Mouse (Mus musculus) C2C12 (cell line): ENCODE measurements at regions not wholly inside any gene's neighbourhood (a gene's known extent, or its start where the extent isn't known, plus 50 kb on each side); places are given as distances from the start of the nearest gene placed in this dataset.

ENCODE experiments used
- CTCF ChIP-seq: IDR thresholded peaks from one replicate; pipeline ENCODE4 v1.5.1; 2011; ENCODE audit not compliant: control insufficient read depth, insufficient read depth, insufficient read length
- MAX ChIP-seq: IDR thresholded peaks from one replicate; pipeline ENCODE4 v1.6.1; 2011; ENCODE audit warnings: mild to moderate bottlenecking, control low read depth
- MYOD1 ChIP-seq: IDR thresholded peaks from one replicate; pipeline ENCODE4 v1.6.1; 2011; ENCODE audit warnings: low read depth; ENCODE audit not compliant: control insufficient read depth, insufficient read length
- USF1 ChIP-seq: IDR thresholded peaks from one replicate; pipeline ENCODE4 v1.6.1; 2011; ENCODE audit warnings: low read depth, mild to moderate bottlenecking, control low read depth, moderate library complexity

GRCm38 (mm10) chr15:61127130-61127529 lies 204.3 kb upstream of the A1bg start:
- TF ChIP-seq CTCF (no peak), USF1 (no peak), MYOD1 (no peak), MAX (no peak)
